Mouse (Mus musculus) right cerebral cortex, adult 18-20 months (tissue): Measurements from ENCODE around the gene Arhgap42.
A peak's percentile ranks its signal among the peaks of the same experiment; 100 is the strongest.

Experiments
- DNase-seq: peaks from one replicate; pipeline ENCODE4 v3.0.0; 2022; ENCODE audit warnings: mixed read lengths

The Arhgap42 gene

GRCm38 (mm10) chr9:9238438-9239391 lies at the start of gene Arhgap42:
Gene Arhgap42 (minus strand): TSS chr9:9239101.
- peak; percentile 57 for DNase-seq

GRCm38 (mm10) chr9:9288140-9288539 lies 49.2 kb upstream of the Arhgap42 start:
- DNase-seq, result no peak

DNA sequence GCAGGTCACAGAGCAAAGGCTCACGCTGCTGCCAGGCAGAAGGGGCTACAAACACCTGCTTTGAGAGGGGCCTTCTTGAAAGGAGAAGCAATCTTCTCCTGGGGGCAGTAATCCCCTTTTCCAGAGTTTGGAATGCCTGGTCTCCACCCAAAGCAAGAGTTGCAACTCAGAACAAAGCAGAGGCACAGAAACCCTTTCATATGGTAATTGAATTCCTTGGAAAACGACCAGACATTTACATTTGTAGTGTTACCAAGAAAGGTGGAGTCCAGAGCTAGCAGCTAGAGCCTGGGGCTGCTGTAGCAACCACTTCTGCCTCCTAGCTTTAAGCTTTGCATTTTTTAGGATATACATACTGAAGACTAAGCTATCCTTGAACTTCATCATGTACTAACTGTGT lies 30.4 kb upstream of the Arhgap42 start:
- DNase-seq, result no peak

DNA sequence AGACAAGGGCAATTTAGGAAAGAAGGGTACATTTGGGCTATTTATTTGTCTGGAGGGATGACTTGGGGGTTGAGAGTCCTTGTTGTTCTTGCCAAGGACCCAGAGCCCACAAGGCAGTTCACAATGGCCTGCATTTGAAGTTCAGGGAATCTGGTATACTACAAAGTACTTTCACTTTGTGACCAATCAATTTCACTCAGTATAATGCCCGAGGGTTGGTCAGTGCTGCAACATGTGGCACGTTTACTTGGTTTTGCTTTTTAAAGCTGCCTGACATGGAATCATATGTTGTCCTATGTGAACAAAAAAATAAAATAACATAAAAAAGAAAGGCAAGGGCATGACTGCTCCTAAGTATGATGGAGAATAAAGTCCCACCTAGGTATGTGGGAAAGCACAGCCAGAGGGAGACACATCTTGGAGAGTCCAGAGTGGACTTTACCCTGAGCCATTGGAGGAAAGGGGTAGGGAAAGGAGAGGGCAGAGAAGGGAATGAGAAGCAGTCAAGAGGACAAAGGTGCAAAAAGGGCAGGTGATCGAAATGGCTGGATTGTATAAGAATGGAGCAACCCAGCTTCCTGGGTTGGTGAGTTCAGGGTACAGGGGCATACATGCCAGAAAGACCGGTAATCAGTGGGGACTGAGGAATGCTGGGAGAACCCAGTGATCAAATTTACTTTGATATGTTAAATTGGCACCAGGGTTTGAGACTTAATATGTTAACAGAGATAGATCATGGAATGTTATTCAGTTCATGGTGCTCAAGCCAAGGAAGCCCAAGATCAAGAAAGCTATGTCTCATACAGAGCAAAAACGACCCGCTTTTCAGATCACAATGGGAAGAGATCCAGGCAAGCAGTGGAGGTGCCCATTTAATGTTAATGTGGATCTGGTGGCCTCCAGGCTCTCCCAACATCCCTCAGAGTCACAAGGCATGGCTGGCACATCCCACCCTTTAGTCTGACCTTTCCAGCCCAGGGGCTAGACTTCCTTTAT lies 29.0 kb upstream of the Arhgap42 start:
- DNase-seq, result no peak

GRCm38 (mm10) chr9:9263543-9263942 lies 24.6 kb upstream of the Arhgap42 start:
- DNase-seq, result no peak

GRCm38 (mm10) chr9:9262479-9262878 lies 23.6 kb upstream of the Arhgap42 start:
- no peak for DNase-seq

DNA sequence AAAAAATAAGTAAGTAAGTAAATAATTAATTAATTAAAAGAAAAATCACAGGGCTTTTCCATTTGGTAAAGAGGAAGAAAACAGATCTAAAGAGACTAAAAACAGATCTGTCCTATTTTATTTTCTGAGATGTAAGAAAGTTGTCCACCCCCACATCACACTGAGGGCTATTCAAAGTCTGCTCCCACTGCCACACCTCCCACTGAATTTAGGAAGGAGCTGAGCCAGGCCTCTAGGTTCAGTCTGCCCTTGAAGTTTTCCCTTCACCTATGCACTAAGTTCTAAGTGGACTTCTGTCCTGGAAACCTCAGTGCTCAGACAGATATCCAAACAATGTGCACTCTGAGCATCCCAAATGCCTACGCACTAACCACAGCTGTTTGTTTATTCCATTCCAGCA lies 15.9 kb upstream of the Arhgap42 start:
- DNase-seq, result peak; percentile 48

DNA sequence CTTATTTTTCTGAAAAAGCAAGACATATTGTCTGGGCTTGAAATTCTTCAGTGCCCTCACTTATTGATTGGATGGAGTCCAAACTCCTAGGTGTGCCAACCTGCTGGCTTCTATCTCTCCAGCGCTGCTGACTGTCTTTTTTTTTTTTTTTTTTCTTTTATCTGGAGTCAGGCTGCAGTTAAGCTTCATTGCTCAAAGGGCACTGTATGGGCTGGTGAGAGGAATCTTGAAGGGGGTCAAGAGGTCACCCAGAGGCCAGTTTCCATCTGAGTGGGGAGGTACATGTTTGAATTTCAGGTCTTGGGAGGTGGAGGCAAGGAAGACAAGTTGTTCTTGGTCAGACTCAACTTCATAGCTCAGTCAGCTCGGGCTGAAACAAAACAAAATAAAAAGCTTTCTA lies 9.6 kb upstream of the Arhgap42 start:
- DNase-seq, result no peak

DNA sequence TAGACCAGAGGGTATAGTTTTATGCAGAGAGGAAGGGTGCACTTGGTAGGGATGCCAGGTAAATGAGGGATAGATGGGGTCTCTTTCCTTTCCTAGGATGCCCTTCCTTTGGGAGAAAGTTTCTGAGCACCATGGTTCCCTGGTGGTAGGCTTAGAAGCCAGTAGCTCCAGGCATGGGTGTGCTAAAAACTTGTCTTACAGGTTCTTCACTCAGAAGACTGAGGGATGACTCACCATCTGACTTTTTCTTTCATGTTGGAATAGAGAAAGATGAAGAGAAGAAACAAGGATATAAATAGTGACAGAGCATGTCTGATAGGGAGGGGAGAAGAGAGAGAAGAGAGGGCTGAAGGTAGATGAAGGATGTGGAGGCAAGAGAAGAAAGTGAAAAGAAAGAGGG lies 7.1 kb upstream of the Arhgap42 start:
- DNase-seq, result no peak

DNA sequence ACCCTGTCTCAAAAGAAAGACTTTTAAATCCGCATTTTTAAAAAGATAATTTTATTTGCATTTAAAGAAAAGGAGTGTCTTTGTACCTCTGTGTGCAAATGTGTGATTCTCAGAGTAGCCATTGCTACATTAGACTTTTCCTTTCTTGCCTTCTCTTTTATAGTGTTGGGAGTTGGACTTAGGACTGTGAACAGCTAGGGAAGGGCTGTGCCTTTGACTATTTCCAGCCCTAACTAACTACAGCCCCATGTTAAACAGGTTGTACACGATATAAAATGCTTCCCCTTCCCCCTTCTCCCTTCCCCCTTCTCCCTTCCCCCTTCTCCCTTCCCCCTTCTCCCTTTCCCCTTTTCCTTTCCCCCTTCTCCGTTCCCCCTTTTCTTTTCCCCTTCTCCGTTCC lies 4.9 kb upstream of the Arhgap42 start:
- no peak for DNase-seq

DNA sequence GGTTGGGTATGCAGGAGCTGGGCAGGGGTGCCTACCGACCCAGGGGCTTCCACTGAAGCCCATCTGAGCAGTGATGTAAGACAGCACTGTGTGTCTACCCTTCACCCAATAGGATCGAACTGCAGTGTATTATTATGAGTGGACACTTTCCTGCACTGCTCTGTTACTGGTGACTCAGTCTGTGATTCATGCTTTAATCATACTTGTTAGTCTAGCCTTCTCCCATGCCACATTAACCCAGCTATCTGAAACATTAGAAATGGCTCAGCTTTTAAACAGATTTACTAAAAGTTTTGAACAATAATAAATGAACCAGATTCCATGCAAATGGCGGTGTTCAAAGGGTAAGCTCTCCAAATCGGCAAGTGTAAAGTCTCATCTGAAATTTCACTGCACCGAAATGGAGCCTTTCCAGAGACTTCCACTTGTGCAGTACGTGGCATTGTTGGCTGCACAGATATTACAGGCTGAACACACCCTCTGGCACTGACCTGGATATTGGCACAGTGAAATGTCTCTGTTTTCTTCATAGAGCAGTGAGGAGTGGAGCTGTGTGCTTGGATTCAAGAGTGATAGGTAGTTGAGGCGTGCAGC lies 2.4 kb upstream of the Arhgap42 start:
- DNase-seq, result no peak

GRCm38 (mm10) chr9:9237511-9237910 lies 1.4 kb downstream of the Arhgap42 start:
- DNase-seq, result no peak

- no peak for DNase-seq
Measured at GRCm38 (mm10) chr9:9229662-9230061, 9.2 kb downstream of the Arhgap42 start.

GRCm38 (mm10) chr9:9224837-9225236 lies 14.1 kb downstream of the Arhgap42 start:
- no peak for DNase-seq

DNA sequence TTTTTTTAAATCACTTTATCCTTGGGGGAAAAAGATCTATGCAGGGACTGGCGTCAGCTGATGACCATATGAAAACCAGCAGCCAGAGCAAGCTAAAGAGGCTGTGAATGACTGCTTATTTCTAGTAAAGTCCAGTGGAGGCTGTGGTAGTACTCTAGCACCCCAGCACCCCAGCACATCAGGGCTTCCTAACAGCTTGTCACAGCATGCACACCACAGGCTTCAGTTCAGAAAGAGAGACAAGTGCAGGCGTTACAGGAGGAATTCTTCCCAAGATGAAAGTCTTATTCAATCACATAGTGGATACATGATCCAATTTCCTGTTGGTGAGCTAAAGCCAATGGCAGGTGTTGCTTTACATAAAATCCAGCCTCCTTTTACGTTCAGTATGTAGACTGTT lies 15.5 kb downstream of the Arhgap42 start:
- DNase-seq, result no peak

GRCm38 (mm10) chr9:9221950-9222486 lies 16.9 kb downstream of the Arhgap42 start:
- no peak for DNase-seq

GRCm38 (mm10) chr9:9221185-9221584 lies 17.7 kb downstream of the Arhgap42 start:
- no peak for DNase-seq

DNA sequence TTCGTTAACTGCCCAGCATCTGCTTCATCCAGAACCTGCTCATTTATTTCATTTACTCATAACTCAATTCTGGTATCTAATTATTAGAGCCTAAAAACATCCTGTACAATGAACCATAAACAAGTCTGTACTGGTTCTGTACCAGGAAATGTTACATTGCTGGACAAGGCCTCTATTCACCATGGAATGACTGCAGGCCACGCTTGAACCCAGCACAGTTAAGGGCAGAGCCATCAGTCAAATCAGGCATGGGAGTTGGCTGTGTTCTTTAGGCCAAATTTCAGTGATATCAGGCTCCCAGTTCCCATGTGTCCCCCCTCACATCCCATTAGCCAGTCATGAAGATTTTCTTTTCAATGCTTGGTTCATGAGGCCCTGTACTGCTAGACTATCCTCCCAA lies 20.6 kb downstream of the Arhgap42 start:
- DNase-seq, result no peak

GRCm38 (mm10) chr9:9214849-9215248 lies 24.1 kb downstream of the Arhgap42 start:
- no peak for DNase-seq

GRCm38 (mm10) chr9:9214296-9214695 lies 24.6 kb downstream of the Arhgap42 start:
- DNase-seq, result no peak

DNA sequence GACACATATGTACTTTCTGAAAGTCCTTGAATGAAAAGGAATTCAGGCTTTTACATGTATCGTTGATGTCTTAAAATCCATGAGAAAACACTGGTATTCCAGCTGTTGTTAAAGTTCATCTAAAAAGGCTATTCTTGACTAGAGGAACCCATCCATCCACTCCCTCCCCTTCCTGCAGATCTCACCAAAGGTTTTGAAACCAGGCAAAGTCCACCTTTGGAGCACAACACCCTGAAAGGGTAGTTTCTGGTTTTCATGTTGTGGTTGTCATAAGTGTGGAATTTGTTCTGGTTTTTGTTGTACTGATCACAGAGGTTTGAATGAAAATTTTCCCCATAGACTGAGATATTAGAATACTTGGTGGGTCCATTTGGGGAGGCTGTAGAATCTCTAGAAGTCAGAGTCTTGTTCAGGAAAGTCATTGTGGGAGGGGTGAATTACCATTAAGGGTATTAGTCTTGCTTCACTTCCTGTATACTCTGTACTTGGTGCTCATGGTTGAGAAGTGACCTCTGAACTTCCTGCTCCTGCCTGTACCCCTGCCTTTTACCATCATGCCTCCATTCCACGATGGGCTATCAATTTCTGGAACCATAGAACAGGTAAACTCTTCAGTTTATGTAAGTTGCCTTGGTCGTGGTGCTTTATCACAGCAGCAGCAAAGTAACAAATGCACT lies 27.4 kb downstream of the Arhgap42 start:
- DNase-seq, result no peak

DNA sequence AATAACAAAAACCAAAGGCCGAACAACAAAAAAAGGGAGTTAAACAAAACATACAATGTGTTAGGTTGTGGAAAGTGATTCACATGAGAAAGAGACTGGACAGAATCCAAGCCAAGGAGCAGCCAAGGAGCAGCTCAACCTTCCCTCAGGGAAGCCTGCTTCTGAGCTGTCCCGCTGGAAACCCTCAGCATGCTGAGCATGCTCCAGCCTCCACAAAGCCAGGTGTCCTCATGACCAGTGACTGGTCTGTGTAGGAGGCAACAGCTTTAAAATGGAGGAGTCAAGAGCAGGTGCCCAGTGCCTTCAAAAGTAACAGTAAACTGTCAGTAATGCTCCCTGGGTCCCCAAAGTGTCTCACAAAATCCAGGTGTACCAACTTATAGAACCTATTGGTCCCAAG lies 28.4 kb downstream of the Arhgap42 start:
- no peak for DNase-seq
